Comparison of ENCODE assay signal across 14 mouse cellular contexts in the genomic region with DNA sequence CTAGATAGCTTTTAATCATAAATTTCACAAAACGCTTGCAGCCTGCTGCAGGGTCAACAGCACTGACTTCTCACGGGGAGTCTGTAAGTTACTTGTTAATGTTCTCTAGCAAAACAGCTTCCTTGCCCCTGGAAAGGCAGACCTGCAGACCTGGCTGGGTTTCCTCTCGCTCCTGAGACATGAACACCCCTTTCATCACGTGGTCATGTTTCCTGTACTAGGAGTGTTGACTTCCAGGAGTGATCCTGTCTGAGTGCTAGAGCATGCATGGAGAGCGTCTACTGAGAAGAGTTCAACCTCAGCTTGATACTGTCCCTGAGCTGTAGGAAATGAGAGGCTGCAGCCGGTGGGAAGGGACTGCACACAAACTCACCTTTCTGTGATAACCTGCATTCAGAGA.
A peak's percentile ranks its signal among the peaks of the same experiment; 100 is the strongest.
DNase-seq lines count a peak whose midpoint lies in the region; ATAC-seq and TF ChIP-seq lines count a peak whose summit lies in the region.
"Had no signal": no experiment of that assay in that cellular context is flagged by ENCODE, and none has a peak within 500 bp of the region (broad histone marks: within the 10 kb centered on the region; RNA-seq: fewer than 3 reads in every experiment).

No protein-coding gene starts in this region.

- H3K9me3 ChIP-seq in heart, postnatal 0 days (replicated peaks; ENCODE audit: control insufficient read depth, low read length) = no peaks in the 10 kb centered on the region
- H3K9me3 ChIP-seq in midbrain, embryonic 15.5 days = no peaks in the 10 kb centered on the region
- H3K9me3 ChIP-seq in midbrain, embryonic 16.5 days (replicated peaks; ENCODE audit: control insufficient read depth, low read length, poor library complexity, severe bottlenecking) = no peaks in the 10 kb centered on the region
- H3K9me3 ChIP-seq in kidney, embryonic 16.5 days (ENCODE audit: low read length) = no peaks in the 10 kb centered on the region
- H3K9me3 ChIP-seq: liver, embryonic 13.5 days; midbrain, embryonic 13.5 days had no signal

- H3K27ac ChIP-seq in heart, postnatal 0 days (ENCODE audit: low read depth) = no peak overlapping the region
- H3K27ac ChIP-seq in midbrain, embryonic 15.5 days = 0 out of 2 replicates have a peak overlapping the region, but pooled peaks have one; percentile 6
- H3K27ac ChIP-seq in midbrain, embryonic 16.5 days (ENCODE audit: low read length) = no peak overlapping the region
- H3K27ac ChIP-seq in kidney, embryonic 16.5 days (ENCODE audit: low read length) = peak overlapping the region; percentile 43; the same call in 1 of the 2 replicates
- H3K27ac ChIP-seq: liver, embryonic 13.5 days had no signal

- no peaks in the 10 kb centered on the region for H3K27me3 ChIP-seq in heart, postnatal 0 days (ENCODE audit: control insufficient read depth, insufficient read depth, low read length)
- H3K27me3 ChIP-seq in midbrain, embryonic 15.5 days (replicated peaks) = no peaks in the 10 kb centered on the region
- H3K27me3 ChIP-seq in midbrain, embryonic 16.5 days (ENCODE audit: control insufficient read depth, insufficient read depth, low read depth, low read length) = no peaks in the 10 kb centered on the region
- no peaks in the 10 kb centered on the region for H3K27me3 ChIP-seq in kidney, embryonic 16.5 days (ENCODE audit: insufficient read depth, low read length)
- H3K27me3 ChIP-seq: liver, embryonic 13.5 days; midbrain, embryonic 13.5 days had no signal

- DNase-seq in heart, postnatal 0 days (ENCODE audit: low spot score) = no peak
- DNase-seq in heart, adult 18-20 months = no peak
- DNase-seq in T-cell, adult 2 months (ENCODE audit: low spot score) = no peak
- DNase-seq: cerebellum, postnatal 14 days; gastrocnemius, postnatal 25 days; heart, postnatal 10 days; liver, embryonic 13.5 days; lung, postnatal 4 days; right cerebral cortex, postnatal 25 days had no signal

- no peak for TF ChIP-seq EP300 in heart, postnatal 0 days (IDR thresholded peaks at IDR 0.05; ENCODE audit: low read depth)

- H3K9ac ChIP-seq in heart, postnatal 0 days (replicated peaks; ENCODE audit: low read depth, low read length) = no peak overlapping the region
- H3K9ac ChIP-seq in midbrain, embryonic 15.5 days = no peak overlapping the region
- no peak overlapping the region for H3K9ac ChIP-seq in midbrain, embryonic 16.5 days (ENCODE audit: low read depth, low read length)
- H3K9ac ChIP-seq in kidney, embryonic 16.5 days (replicated peaks; ENCODE audit: low read length) = no peak overlapping the region
- H3K9ac ChIP-seq: liver, embryonic 13.5 days; midbrain, embryonic 13.5 days had no signal

- peaks cover 11% of the 10 kb centered on the region; the same call in 1 of the 2 replicates for H3K4me1 ChIP-seq in heart, postnatal 0 days (ENCODE audit: control insufficient read depth, insufficient read depth)
- H3K4me1 ChIP-seq in midbrain, embryonic 15.5 days = peaks cover 24% of the 10 kb centered on the region
- H3K4me1 ChIP-seq in midbrain, embryonic 16.5 days (ENCODE audit: control insufficient read depth, insufficient read depth, low read length) = peaks cover 26% of the 10 kb centered on the region
- peaks cover 36% of the 10 kb centered on the region for H3K4me1 ChIP-seq in kidney, embryonic 16.5 days (ENCODE audit: insufficient read depth, low read length)

- WGBS in heart, postnatal 0 days = 24% methylated on average over 6 of the region's 6 CpGs
- 74% methylated on average over 6 of the region's 6 CpGs for WGBS in midbrain, embryonic 15.5 days
- WGBS in midbrain, embryonic 16.5 days = 68% methylated on average over 6 of the region's 6 CpGs
- 26% methylated on average over 6 of the region's 6 CpGs for WGBS in kidney, embryonic 16.5 days

- no peak overlapping the region for H3K4me3 ChIP-seq in heart, postnatal 0 days (ENCODE audit: low read depth, low read length)
- H3K4me3 ChIP-seq in midbrain, embryonic 15.5 days = no peak overlapping the region
- H3K4me3 ChIP-seq in midbrain, embryonic 16.5 days (ENCODE audit: low read depth, low read length) = no peak overlapping the region
- H3K4me3 ChIP-seq in kidney, embryonic 16.5 days (ENCODE audit: low read length) = no peak overlapping the region
- H3K4me3 ChIP-seq: liver, embryonic 13.5 days; midbrain, embryonic 13.5 days had no signal

- peak; percentile 62; the same call in 1 of the 2 replicates for ATAC-seq in heart, postnatal 0 days (ENCODE audit: insufficient read depth, low read depth)
- ATAC-seq in midbrain, embryonic 15.5 days (replicated peaks) = no peak
- no peak for ATAC-seq in midbrain, embryonic 16.5 days
- ATAC-seq in kidney, embryonic 16.5 days (ENCODE audit: low FRiP score, low TSS enrichment) = peak; percentile 78
- ATAC-seq in erythroid progenitor cell, adult 5-6 weeks (replicated peaks; ENCODE audit: low FRiP score, poor library complexity, severe bottlenecking) = no peak
- ATAC-seq: midbrain, embryonic 13.5 days had no signal

- H3K4me2 ChIP-seq in heart, postnatal 0 days (ENCODE audit: low read depth, low read length) = no peak overlapping the region
- H3K4me2 ChIP-seq in midbrain, embryonic 15.5 days = no peak overlapping the region
- no peak overlapping the region for H3K4me2 ChIP-seq in midbrain, embryonic 16.5 days (ENCODE audit: low read length)
- no peak overlapping the region for H3K4me2 ChIP-seq in kidney, embryonic 16.5 days (replicated peaks; ENCODE audit: low read depth, low read length)
- H3K4me2 ChIP-seq: liver, embryonic 13.5 days; midbrain, embryonic 13.5 days had no signal

- H3K36me3 ChIP-seq in heart, postnatal 0 days (replicated peaks; ENCODE audit: control insufficient read depth, insufficient read depth, low read length) = no peaks in the 10 kb centered on the region
- H3K36me3 ChIP-seq in midbrain, embryonic 15.5 days (replicated peaks) = no peaks in the 10 kb centered on the region
- H3K36me3 ChIP-seq in midbrain, embryonic 16.5 days (ENCODE audit: control insufficient read depth, insufficient read depth, low read length) = no peaks in the 10 kb centered on the region
- H3K36me3 ChIP-seq in kidney, embryonic 16.5 days (ENCODE audit: insufficient read depth, low read length) = no peaks in the 10 kb centered on the region
- H3K36me3 ChIP-seq: liver, embryonic 13.5 days; midbrain, embryonic 13.5 days had no signal

- no peak for TF ChIP-seq CTCF in heart, postnatal 0 days (IDR thresholded peaks at IDR 0.05; ENCODE audit: low read depth)

Comparison
In these comparisons a context has a peak if more than half of its experiments do, and no peak if none do; other contexts are left out.
1. H3K27ac ChIP-seq: peak in midbrain, embryonic 15.5 days (single experiment) and kidney, embryonic 16.5 days (single experiment); none in heart, postnatal 0 days (single experiment) and midbrain, embryonic 16.5 days (single experiment).
2. ATAC-seq: peak in heart, postnatal 0 days (single experiment) and kidney, embryonic 16.5 days (single experiment); none in midbrain, embryonic 15.5 days (single experiment), midbrain, embryonic 16.5 days (single experiment) and erythroid progenitor cell, adult 5-6 weeks (single experiment).